Mouse (Mus musculus) ES-Bruce4 (cell line): ENCODE measurements around the gene Nck2.

Experiments used
- CTCF ChIP-seq: IDR thresholded peaks from one replicate; pipeline ENCODE4 v1.8.1; 2011; ENCODE audit warnings: low read depth, low read length
- EP300 ChIP-seq: IDR thresholded peaks from 2 replicates; pipeline ENCODE4 v1.6.1; 2011; ENCODE audit warnings: low read depth, low read length; ENCODE audit not compliant: insufficient read depth
- POLR2A ChIP-seq: IDR thresholded peaks from one replicate; pipeline ENCODE4 v1.8.1; 2011; ENCODE audit warnings: low read length; ENCODE audit not compliant: insufficient read depth

- no peak for TF ChIP-seq POLR2A
- TF ChIP-seq CTCF, result no peak
- TF ChIP-seq EP300, result no peak
These were observed 16.1 kb downstream of the Nck2 start for GRCm38 (mm10) chr1:43460468-43460867.
